Mouse (Mus musculus): ENCODE measurements at regions not wholly inside any gene's neighbourhood (a gene's known extent, or its start where the extent isn't known, plus 50 kb on each side); places are given as distances from the start of the nearest gene placed in this dataset.

DNA sequence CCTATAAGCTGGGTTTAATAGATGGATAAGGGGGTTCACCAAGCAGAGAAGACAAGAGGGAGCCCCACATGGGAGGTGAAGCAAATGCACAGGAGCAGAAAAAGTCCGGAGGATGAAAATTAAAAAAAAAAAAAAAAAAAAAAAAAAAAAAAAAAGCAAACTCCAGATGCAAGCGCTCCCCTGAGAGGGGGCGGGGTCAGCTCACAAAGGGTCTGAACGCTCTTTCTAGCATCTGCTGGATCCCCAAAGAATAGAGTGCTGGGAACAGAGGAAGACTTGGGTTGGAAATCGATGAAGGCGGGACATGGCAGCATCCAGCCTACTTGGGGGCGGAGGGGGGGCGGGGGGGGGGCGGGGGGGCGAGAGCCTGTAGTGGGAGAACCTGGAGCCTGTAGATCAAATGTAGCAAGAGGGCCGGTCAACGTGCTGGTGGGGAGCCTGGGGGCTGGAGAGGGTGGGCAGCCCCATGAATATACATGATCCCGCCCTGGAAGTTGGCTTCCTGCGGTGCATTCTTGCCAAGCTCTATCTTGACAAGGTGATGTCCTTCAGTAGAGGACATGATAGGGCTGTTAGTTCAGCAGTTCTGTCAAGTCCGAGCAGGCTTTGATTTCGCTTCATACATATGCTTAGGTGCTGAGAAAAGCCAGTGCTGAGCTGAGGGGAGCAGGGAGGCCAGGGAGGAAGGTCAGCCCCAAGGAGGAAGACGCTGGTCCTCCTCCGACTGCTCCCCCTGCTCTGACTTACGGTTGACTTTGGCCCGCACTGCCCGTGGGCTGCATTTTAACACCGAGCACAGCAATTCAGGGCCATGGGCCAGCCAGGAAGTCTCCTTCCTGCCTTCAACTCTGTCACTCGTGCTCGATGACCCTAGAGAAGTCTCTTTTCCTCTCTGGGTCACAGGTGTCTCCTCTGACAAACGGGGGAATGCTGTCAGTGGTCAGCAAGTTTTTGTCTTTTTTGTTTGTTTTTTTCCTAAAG is 176.3 kb downstream of the 3100002H09Rik start:
- 9% methylated on average over 24 of the region's 25 CpGs for WGBS (ENCODE audit: missing documents)
- no peak overlapping the region for H3K4me3 ChIP-seq (ENCODE audit: inconsistent target)
- H3K79me2 ChIP-seq (ENCODE audit: inconsistent target), result no peaks in the 10 kb centered on the region
- no peak overlapping the region for H3K27ac ChIP-seq
- no peaks in the 10 kb centered on the region for H3K36me3 ChIP-seq (ENCODE audit: inconsistent target)

GRCm38 (mm10) chr4:124433506-124433905 is 177.1 kb downstream of the 3100002H09Rik start:
- Histone ChIP-seq H3K27ac (no peak overlapping the region), H3K79me2 (ENCODE audit: inconsistent target) (no peaks in the 10 kb centered on the region), H3K4me3 (ENCODE audit: inconsistent target) (no peak overlapping the region), H3K36me3 (ENCODE audit: inconsistent target) (no peaks in the 10 kb centered on the region)
- WGBS (ENCODE audit: missing documents), result 76% methylated on average over 9 of the region's 9 CpGs

- WGBS (ENCODE audit: missing documents), result 55% methylated on average over 16 of the region's 16 CpGs
- Histone ChIP-seq H3K36me3 (ENCODE audit: inconsistent target) (no peaks in the 10 kb centered on the region), H3K4me3 (ENCODE audit: inconsistent target) (no peak overlapping the region), H3K27ac (no peak overlapping the region), H3K79me2 (ENCODE audit: inconsistent target) (no peaks in the 10 kb centered on the region)
Observed at GRCm38 (mm10) chr4:124431193-124431592, 179.4 kb downstream of the 3100002H09Rik start.

DNA sequence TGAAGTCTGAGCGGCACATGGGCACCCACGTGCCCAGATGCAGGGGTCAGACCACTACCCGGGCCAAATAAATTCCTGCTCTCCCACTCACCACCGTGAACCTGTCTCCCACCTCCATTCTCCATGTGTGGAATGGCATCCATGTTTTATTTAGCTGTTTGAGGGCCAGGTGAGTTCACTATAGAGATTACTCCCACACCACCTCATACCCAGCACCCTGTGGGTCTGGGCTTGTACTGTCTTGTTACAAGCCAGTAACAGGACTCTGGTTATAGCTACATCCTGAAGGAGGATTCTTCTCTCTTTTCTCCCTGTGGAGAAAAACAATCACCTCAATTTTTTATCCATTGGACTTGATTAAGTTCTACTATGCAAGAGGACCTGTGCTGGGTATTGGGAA is 181.8 kb downstream of the 3100002H09Rik start:
- WGBS (ENCODE audit: missing documents), result 78% methylated on average over 4 of the region's 4 CpGs
- no peak overlapping the region for H3K27ac ChIP-seq
- H3K36me3 ChIP-seq (ENCODE audit: inconsistent target), result no peaks in the 10 kb centered on the region
- H3K79me2 ChIP-seq (ENCODE audit: inconsistent target), result no peaks in the 10 kb centered on the region
- no peak overlapping the region for H3K4me3 ChIP-seq (ENCODE audit: inconsistent target)

- H3K4me3 ChIP-seq (ENCODE audit: inconsistent target), result no peak overlapping the region
- H3K79me2 ChIP-seq (ENCODE audit: inconsistent target), result no peaks in the 10 kb centered on the region
- 98% methylated on average over 6 of the region's 6 CpGs for WGBS (ENCODE audit: missing documents)
- no peak overlapping the region for H3K27ac ChIP-seq
- H3K36me3 ChIP-seq (ENCODE audit: inconsistent target), result no peaks in the 10 kb centered on the region
Observed at GRCm38 (mm10) chr4:124422406-124422805, 188.2 kb downstream of the 3100002H09Rik start.

DNA sequence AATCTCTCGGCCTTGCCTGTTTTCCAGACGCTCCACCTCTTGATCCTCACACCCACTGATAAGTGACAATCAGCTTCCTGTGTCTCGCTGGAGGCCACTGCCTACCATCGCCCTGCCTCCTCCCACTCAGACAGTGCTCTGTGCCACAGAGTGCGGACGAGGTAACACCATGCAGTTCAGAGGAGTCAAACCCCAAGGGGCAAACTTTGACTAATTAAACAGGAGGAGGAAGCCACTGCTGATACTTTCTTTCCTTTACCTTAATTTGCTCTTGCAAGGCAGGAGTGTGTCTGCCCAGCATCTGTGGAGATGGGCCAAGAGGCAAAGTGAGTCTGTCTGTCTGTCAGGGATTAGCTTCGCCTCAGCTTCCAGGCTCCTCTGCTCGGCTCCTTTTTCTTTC is 192.2 kb downstream of the 3100002H09Rik start:
- WGBS (ENCODE audit: missing documents), result 54% methylated on average over 8 of the region's 8 CpGs

DNA sequence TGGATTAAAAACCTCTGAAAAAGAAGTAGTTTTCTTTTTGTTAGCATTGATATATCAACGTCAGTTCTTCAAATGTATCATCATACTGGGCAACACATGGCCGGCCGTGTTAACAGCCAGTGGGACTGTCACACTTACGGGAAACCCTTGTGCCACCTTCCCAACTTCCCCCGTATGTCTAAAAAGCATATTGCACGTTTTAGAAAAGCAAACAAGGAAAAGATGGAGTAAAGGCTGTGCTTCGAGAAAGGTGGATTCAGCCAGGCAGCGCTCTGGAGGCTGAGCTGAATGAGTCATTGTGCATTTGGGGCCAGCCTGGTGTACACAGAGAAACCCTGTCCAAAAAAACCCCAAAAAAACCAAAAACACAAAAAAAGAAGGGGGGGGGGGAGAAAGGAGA is 193.4 kb downstream of the 3100002H09Rik start:
- no peaks in the 10 kb centered on the region for H3K36me3 ChIP-seq (ENCODE audit: inconsistent target)
- H3K4me3 ChIP-seq (ENCODE audit: inconsistent target), result no peak overlapping the region
- 81% methylated on average over 8 of the region's 8 CpGs for WGBS (ENCODE audit: missing documents)
- H3K79me2 ChIP-seq (ENCODE audit: inconsistent target), result no peaks in the 10 kb centered on the region
- no peak overlapping the region for H3K27ac ChIP-seq

More for the DNA sequence above, 192.2 kb downstream of the 3100002H09Rik start:
- Histone ChIP-seq H3K36me3 (ENCODE audit: inconsistent target) (no peaks in the 10 kb centered on the region), H3K79me2 (ENCODE audit: inconsistent target) (no peaks in the 10 kb centered on the region), H3K4me3 (ENCODE audit: inconsistent target) (no peak overlapping the region), H3K27ac (no peak overlapping the region)

GRCm38 (mm10) chr4:124416266-124416665 is 194.3 kb downstream of the 3100002H09Rik start:
- no peak overlapping the region for H3K27ac ChIP-seq
- H3K79me2 ChIP-seq (ENCODE audit: inconsistent target), result no peaks in the 10 kb centered on the region
- no peak overlapping the region for H3K4me3 ChIP-seq (ENCODE audit: inconsistent target)
- 94% methylated on average over 6 of the region's 6 CpGs for WGBS (ENCODE audit: missing documents)
- no peaks in the 10 kb centered on the region for H3K36me3 ChIP-seq (ENCODE audit: inconsistent target)

- WGBS (ENCODE audit: missing documents), result 96% methylated on average over 7 of the region's 7 CpGs
- Histone ChIP-seq H3K4me3 (ENCODE audit: inconsistent target) (no peak overlapping the region), H3K27ac (no peak overlapping the region), H3K36me3 (ENCODE audit: inconsistent target) (no peaks in the 10 kb centered on the region), H3K79me2 (ENCODE audit: inconsistent target) (no peaks in the 10 kb centered on the region)
Observed at GRCm38 (mm10) chr4:124414386-124414785, 196.2 kb downstream of the 3100002H09Rik start.

DNA sequence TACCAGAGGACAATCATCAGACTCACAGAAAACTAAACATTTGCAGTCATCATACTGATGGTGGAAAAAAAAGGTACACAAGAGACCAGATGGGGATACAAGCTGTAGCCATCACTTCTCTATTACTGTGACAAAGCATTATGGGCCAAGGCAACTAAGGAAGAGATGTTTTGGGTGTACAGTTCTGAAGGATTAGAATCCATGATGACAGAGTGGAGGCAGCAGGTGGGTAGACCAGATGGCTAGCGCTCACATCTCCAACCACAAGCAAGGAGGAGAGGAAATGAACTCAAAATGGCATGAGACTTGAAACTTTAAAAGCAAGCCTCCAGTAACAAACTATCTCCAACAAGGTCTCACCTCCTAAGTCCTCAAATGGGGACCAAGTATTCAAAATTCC is 201.3 kb downstream of the 3100002H09Rik start:
- 86% methylated on average over 1 of the region's 1 CpGs for WGBS (ENCODE audit: missing documents)
- no peak overlapping the region for H3K27ac ChIP-seq
- no peaks in the 10 kb centered on the region for H3K79me2 ChIP-seq (ENCODE audit: inconsistent target)
- H3K4me3 ChIP-seq (ENCODE audit: inconsistent target), result no peak overlapping the region
- H3K36me3 ChIP-seq (ENCODE audit: inconsistent target), result no peaks in the 10 kb centered on the region

- Histone ChIP-seq H3K36me3 (ENCODE audit: inconsistent target) (no peaks in the 10 kb centered on the region), H3K79me2 (ENCODE audit: inconsistent target) (no peaks in the 10 kb centered on the region), H3K4me3 (ENCODE audit: inconsistent target) (no peak overlapping the region), H3K27ac (no peak overlapping the region)
- WGBS (ENCODE audit: missing documents), result 83% methylated on average over 8 of the region's 8 CpGs
Observed at GRCm38 (mm10) chr4:124402075-124402474, 208.5 kb downstream of the 3100002H09Rik start.

- 91% methylated on average over 8 of the region's 8 CpGs for WGBS (ENCODE audit: missing documents)
- H3K4me3 ChIP-seq (ENCODE audit: inconsistent target), result no peak overlapping the region
Observed at GRCm38 (mm10) chr4:124400741-124401140, 209.9 kb downstream of the 3100002H09Rik start.

GRCm38 (mm10) chr4:124400136-124400675 is 210.4 kb downstream of the 3100002H09Rik start:
- Histone ChIP-seq H3K79me2 (ENCODE audit: inconsistent target) (no peaks in the 10 kb centered on the region), H3K4me3 (ENCODE audit: inconsistent target) (no peak overlapping the region), H3K27ac (no peak overlapping the region), H3K36me3 (ENCODE audit: inconsistent target) (no peaks in the 10 kb centered on the region)
- 71% methylated on average over 6 of the region's 6 CpGs for WGBS (ENCODE audit: missing documents)

More at GRCm38 (mm10) chr4:124400741-124401140, 209.9 kb downstream of the 3100002H09Rik start:
- H3K27ac ChIP-seq, result no peak overlapping the region
- no peaks in the 10 kb centered on the region for H3K79me2 ChIP-seq (ENCODE audit: inconsistent target)
- no peaks in the 10 kb centered on the region for H3K36me3 ChIP-seq (ENCODE audit: inconsistent target)

- WGBS (ENCODE audit: missing documents), result 38% methylated on average over 9 of the region's 9 CpGs
- no peak overlapping the region for H3K27ac ChIP-seq
Observed at GRCm38 (mm10) chr4:124398354-124398753, 212.2 kb downstream of the 3100002H09Rik start.

GRCm38 (mm10) chr4:124396566-124397283 is 213.9 kb downstream of the 3100002H09Rik start:
- 56% methylated on average over 13 of the region's 13 CpGs for WGBS (ENCODE audit: missing documents)
- Histone ChIP-seq H3K36me3 (ENCODE audit: inconsistent target) (no peaks in the 10 kb centered on the region), H3K79me2 (ENCODE audit: inconsistent target) (no peaks in the 10 kb centered on the region), H3K4me3 (ENCODE audit: inconsistent target) (no peak overlapping the region), H3K27ac (no peak overlapping the region)

More at GRCm38 (mm10) chr4:124398354-124398753, 212.2 kb downstream of the 3100002H09Rik start:
- Histone ChIP-seq H3K79me2 (ENCODE audit: inconsistent target) (no peaks in the 10 kb centered on the region), H3K4me3 (ENCODE audit: inconsistent target) (no peak overlapping the region), H3K36me3 (ENCODE audit: inconsistent target) (no peaks in the 10 kb centered on the region)

Data from macrophage (primary cell).